Mouse (Mus musculus) liver, embryonic 13.5 days (tissue): ENCODE results near the gene Syt15. TPM values are rescaled to one million over a fixed set of nuclear protein-coding genes. Genes with fewer than 3 reads are reported as not detected.

Experiments used
- ATAC-seq: fragments of 200-750 bp; cut with Nextera tagmentation; 2 replicates; pipeline ENCODE4 v1.8.0; 2017; ENCODE audit warnings: low read depth, mild to moderate bottlenecking, moderate number of reproducible peaks, moderate library complexity
- DNase-seq: peaks from one replicate; pipeline ENCODE4 v3.0.0; 2022
- H3K27ac ChIP-seq: fragments of 300-500 bp; sonication (generic); 2 replicates; pipeline ENCODE4 v1.5.1; 2015; ENCODE audit warnings: moderate library complexity, mild to moderate bottlenecking, inconsistent platforms
- H3K27me3 ChIP-seq: fragments of 300-500 bp; sonication (generic); 2 replicates; pipeline ENCODE4 v1.6.1; 2015; ENCODE audit warnings: mild to moderate bottlenecking, inconsistent platforms
- H3K36me3 ChIP-seq: fragments of 300-500 bp; sonication (generic); 2 replicates; pipeline ENCODE4 v1.6.1; 2015; ENCODE audit warnings: mild to moderate bottlenecking, inconsistent platforms
- H3K4me1 ChIP-seq: fragments of 300-500 bp; sonication (generic); replicated peaks from 2 replicates; pipeline ENCODE4 v1.6.1; 2015; ENCODE audit warnings: inconsistent platforms
- H3K4me2 ChIP-seq: fragments of 300-500 bp; sonication (generic); 2 replicates; pipeline ENCODE4 v1.6.1; 2015; ENCODE audit warnings: inconsistent platforms, mild to moderate bottlenecking, moderate library complexity
- H3K4me3 ChIP-seq: fragments of 300-500 bp; sonication (generic); replicated peaks from 2 replicates; pipeline ENCODE4 v1.5.1; 2015; ENCODE audit warnings: mild to moderate bottlenecking, inconsistent platforms
- H3K9ac ChIP-seq: fragments of 300-500 bp; sonication (generic); 2 replicates; pipeline ENCODE4 v1.6.1; 2015; ENCODE audit warnings: mild to moderate bottlenecking, inconsistent platforms
- H3K9me3 ChIP-seq: fragments of 300-500 bp; sonication (generic); replicated peaks from 2 replicates; pipeline ENCODE4 v1.6.1; 2016; ENCODE audit warnings: inconsistent platforms
- WGBS: fragments of 180-500 bp; shearing (Covaris S2); methylation state at CpG from one replicate; pipeline ENCODE4 v1.1.7; 2015; ENCODE audit not compliant: insufficient replicate concordance; 5-methylcytosine and 5-hydroxymethylcytosine counted together
- polyA plus RNA-seq: library from polyadenylated mRNA; unstranded; fragments of >200 nt; fragmentation: Nextera tagmentation; extraction: Ambion mirVana; gene quantifications from 2 replicates; pipeline ENCODE4 v1.2.1, GENCODE M21; 2015

Syt15 gene
- polyA plus RNA-seq, result 0.35 and 0.39 TPM in 2 replicates

DNA sequence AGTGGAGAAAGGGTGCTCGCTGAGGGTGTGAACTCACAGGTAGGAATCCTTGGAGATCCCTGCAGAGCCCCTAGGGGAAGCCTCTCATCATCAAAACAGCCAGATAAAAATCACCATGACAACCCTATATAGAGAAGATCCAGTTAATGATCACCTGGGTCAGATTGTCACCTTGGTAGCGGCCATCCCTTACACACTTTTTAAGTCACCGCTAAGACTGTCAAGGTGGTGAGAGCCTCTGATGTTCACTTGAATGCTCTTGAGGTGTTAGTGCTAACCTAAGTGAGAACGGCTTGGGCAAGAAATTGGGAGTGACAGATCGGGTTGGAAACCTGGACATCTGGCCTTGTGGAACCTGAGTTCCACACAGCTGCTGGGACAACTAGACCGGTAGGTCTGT, at the start of gene Syt15:
Syt15 (plus strand) TSS at position 301 of the 400 bp plus-strand sequence.
- DNase-seq, result no peak
- H3K9ac ChIP-seq, result peak within 1 kb of the TSS; percentile 39; the same call in 1 of the 2 replicates
- H3K9me3 ChIP-seq, result no peaks in the 10 kb centered on the region
- H3K4me1 ChIP-seq, result peaks cover 4% of the 10 kb centered on the region; the same call in 1 of the 2 replicates
- 47% methylated on average over 6 of the region's 6 CpGs for WGBS
- peak within 1 kb of the TSS; percentile 37 for H3K4me3 ChIP-seq
- H3K4me2 ChIP-seq, result peak within 1 kb of the TSS; percentile 56
- H3K36me3 ChIP-seq, result no peaks in the 10 kb centered on the region
- H3K27me3 ChIP-seq, result peaks cover 28% of the 10 kb centered on the region
- ATAC-seq, result no peak
- H3K27ac ChIP-seq, result no peak within 1 kb of the TSS

GRCm38 (mm10) chr14:34171107-34171506, 48.3 kb upstream of the Syt15 start:
- Histone ChIP-seq H3K9ac (no peak overlapping the region), H3K36me3 (no peaks in the 10 kb centered on the region), H3K9me3 (no peaks in the 10 kb centered on the region), H3K4me3 (no peak overlapping the region), H3K27ac (no peak overlapping the region), H3K4me2 (no peak overlapping the region), H3K4me1 (no peaks in the 10 kb centered on the region), H3K27me3 (no peaks in the 10 kb centered on the region)
- ATAC-seq (no peak), DNase-seq (no peak)
- 73% methylated on average over 3 of the region's 3 CpGs for WGBS

DNA sequence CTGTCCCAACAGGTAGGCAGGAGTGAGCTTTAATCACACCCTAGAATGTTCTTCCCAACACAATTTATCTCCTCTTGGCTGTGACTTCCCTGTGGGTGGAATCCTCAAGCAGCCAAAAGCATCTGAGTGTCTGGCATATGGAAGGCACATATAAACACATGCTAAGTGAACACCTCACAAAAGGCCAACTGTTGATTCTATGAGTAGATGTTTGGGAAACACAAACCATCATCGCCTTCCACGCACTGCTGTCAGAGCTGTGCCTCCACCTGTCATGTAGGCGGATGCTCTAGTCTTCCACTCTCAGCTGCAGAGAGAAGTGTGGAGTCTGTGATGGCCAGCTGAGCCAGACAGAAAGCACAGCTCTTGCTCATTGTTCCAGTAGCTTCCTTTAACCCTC, 40.0 kb upstream of the Syt15 start:
- H3K27me3 ChIP-seq, result no peaks in the 10 kb centered on the region
- no peaks in the 10 kb centered on the region for H3K9me3 ChIP-seq
- no peaks in the 10 kb centered on the region for H3K36me3 ChIP-seq
- H3K27ac ChIP-seq, result no peak overlapping the region
- DNase-seq (no peak), ATAC-seq (no peak)
- H3K9ac ChIP-seq, result no peak overlapping the region
- no peak overlapping the region for H3K4me3 ChIP-seq
- no peak overlapping the region for H3K4me2 ChIP-seq
- WGBS, result 73% methylated on average over 3 of the region's 3 CpGs
- no peaks in the 10 kb centered on the region for H3K4me1 ChIP-seq

GRCm38 (mm10) chr14:34183101-34183500, 36.3 kb upstream of the Syt15 start:
- H3K27ac ChIP-seq, result no peak overlapping the region
- no peak overlapping the region for H3K9ac ChIP-seq
- H3K9me3 ChIP-seq, result no peaks in the 10 kb centered on the region
- no peaks in the 10 kb centered on the region for H3K27me3 ChIP-seq
- DNase-seq (no peak), ATAC-seq (no peak)
- no peaks in the 10 kb centered on the region for H3K4me1 ChIP-seq
- H3K4me3 ChIP-seq, result no peak overlapping the region
- no peak overlapping the region for H3K4me2 ChIP-seq
- WGBS, result 58% methylated on average over 1 of the region's 1 CpGs
- H3K36me3 ChIP-seq, result no peaks in the 10 kb centered on the region

DNA sequence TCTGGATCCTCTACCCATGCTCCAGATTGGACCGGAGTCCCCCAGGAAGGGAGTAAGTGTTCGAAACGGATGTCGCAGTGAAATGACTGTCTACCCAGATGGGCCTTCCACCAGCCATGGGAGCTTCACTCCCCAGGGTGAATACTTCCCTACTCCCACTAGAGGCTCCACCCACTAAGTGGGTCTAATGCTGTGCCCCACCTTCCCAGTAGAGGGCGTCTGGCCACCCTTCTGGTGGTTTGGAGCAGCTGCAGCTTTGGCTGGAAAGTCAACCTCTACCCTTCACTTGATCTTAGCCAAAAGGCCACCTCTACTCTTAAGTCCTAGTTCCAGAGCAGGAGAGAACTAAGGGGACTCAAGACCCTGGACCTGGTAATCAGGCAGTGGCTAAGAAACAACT, 30.8 kb upstream of the Syt15 start:
- Histone ChIP-seq H3K4me3 (no peak overlapping the region), H3K4me1 (peaks cover 24% of the 10 kb centered on the region), H3K36me3 (no peaks in the 10 kb centered on the region), H3K4me2 (no peak overlapping the region), H3K27me3 (no peaks in the 10 kb centered on the region), H3K9ac (no peak overlapping the region), H3K9me3 (no peaks in the 10 kb centered on the region), H3K27ac (no peak overlapping the region)
- WGBS, result 58% methylated on average over 5 of the region's 5 CpGs
- DNase-seq (peak; percentile 66), ATAC-seq (0 out of 2 replicates have a peak, but pooled peaks have one; percentile 20)

- peak; percentile 90 for ATAC-seq
- Histone ChIP-seq H3K9me3 (no peaks in the 10 kb centered on the region), H3K9ac (peak overlapping the region; percentile 26; the same call in 1 of the 2 replicates), H3K4me2 (peak overlapping the region; percentile 29; the same call in 1 of the 2 replicates), H3K36me3 (no peaks in the 10 kb centered on the region), H3K4me3 (no peak overlapping the region), H3K4me1 (peaks cover 24% of the 10 kb centered on the region), H3K27me3 (no peaks in the 10 kb centered on the region), H3K27ac (peak overlapping the region; percentile 75)
- peak; percentile 80 for DNase-seq
- WGBS, result 37% methylated on average over 7 of the region's 7 CpGs
Measured at GRCm38 (mm10) chr14:34190361-34190760, 29.0 kb upstream of the Syt15 start.

DNA sequence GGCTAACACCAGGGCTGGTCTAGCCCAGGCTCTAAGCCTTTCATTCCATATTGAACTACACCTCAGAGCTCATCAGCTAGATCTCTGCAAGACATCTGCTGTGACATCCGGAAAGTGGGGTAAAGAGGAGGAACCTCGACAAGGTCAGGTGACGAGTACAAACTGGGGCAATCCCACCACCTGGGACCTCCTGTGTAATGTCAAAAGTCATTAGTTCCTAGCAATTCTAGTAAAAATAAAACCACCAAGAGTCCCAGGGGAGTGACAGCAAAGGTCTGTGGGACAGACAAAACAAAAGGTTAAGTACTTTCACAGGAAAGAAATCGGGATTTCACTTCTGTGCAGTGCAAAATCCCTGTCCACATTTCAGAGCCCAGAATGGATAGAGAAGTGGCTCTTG, 25.5 kb upstream of the Syt15 start:
- DNase-seq, result no peak
- Histone ChIP-seq H3K4me3 (no peak overlapping the region), H3K27ac (no peak overlapping the region), H3K9ac (no peak overlapping the region), H3K9me3 (no peaks in the 10 kb centered on the region), H3K4me1 (peaks cover 24% of the 10 kb centered on the region), H3K36me3 (no peaks in the 10 kb centered on the region), H3K27me3 (no peaks in the 10 kb centered on the region), H3K4me2 (no peak overlapping the region)
- no peak for ATAC-seq
- 52% methylated on average over 4 of the region's 4 CpGs for WGBS

- no peak overlapping the region for H3K4me3 ChIP-seq
- no peaks in the 10 kb centered on the region for H3K9me3 ChIP-seq
- DNase-seq (no peak), ATAC-seq (no peak)
- H3K9ac ChIP-seq, result no peak overlapping the region
- peaks cover 12% of the 10 kb centered on the region for H3K27me3 ChIP-seq
- peaks cover 9% of the 10 kb centered on the region for H3K4me1 ChIP-seq
- H3K36me3 ChIP-seq, result no peaks in the 10 kb centered on the region
- no peak overlapping the region for H3K4me2 ChIP-seq
- 76% methylated on average over 15 of the region's 15 CpGs for WGBS
- H3K27ac ChIP-seq, result no peak overlapping the region
Measured at GRCm38 (mm10) chr14:34195466-34195865, 23.9 kb upstream of the Syt15 start.

DNA sequence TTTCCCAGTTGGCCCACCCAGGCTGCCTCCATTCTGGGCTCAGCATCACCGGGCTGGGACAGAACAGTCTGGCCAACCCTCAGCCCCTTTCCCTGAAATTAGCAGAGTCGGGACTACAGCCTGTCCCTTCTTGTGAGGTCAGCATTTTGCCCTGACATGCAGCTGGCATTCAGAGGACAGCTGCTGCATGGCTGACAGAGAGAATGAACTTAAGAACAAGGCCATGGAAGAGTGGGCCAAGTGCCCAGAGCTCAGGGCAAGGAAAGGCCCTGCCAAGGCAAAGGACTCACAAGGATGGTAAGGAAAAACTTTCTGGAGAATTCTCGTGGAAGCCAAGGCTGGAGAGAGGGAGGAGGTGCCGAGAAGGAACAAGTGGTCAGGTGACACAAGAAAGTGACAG, 22.7 kb upstream of the Syt15 start:
- Histone ChIP-seq H3K36me3 (no peaks in the 10 kb centered on the region), H3K9me3 (no peaks in the 10 kb centered on the region), H3K27me3 (peaks cover 24% of the 10 kb centered on the region), H3K27ac (no peak overlapping the region), H3K9ac (no peak overlapping the region), H3K4me1 (peaks cover 6% of the 10 kb centered on the region; the same call in 1 of the 2 replicates), H3K4me3 (no peak overlapping the region), H3K4me2 (no peak overlapping the region)
- ATAC-seq (no peak), DNase-seq (no peak)
- 51% methylated on average over 4 of the region's 4 CpGs for WGBS

GRCm38 (mm10) chr14:34200738-34201230, 18.6 kb upstream of the Syt15 start:
- WGBS, result 10% methylated on average over 19 of the region's 19 CpGs
- Histone ChIP-seq H3K36me3 (no peaks in the 10 kb centered on the region), H3K27ac (no peak overlapping the region), H3K27me3 (peaks cover 39% of the 10 kb centered on the region), H3K4me3 (peak overlapping the region; percentile 57), H3K4me2 (peak overlapping the region; percentile 69), H3K4me1 (peaks cover 6% of the 10 kb centered on the region; the same call in 1 of the 2 replicates), H3K9me3 (no peaks in the 10 kb centered on the region), H3K9ac (no peak overlapping the region)
- ATAC-seq (0 out of 2 replicates have a peak, but pooled peaks have one; percentile 16), DNase-seq (no peak)

- peaks cover 39% of the 10 kb centered on the region for H3K27me3 ChIP-seq
- DNase-seq, result peak; percentile 11
Measured at GRCm38 (mm10) chr14:34201231-34202035, 18.0 kb upstream of the Syt15 start, which contains the start of gene Gprin2. Gprin2 (minus strand) TSS chr14:34201653.

More at GRCm38 (mm10) chr14:34201231-34202035, 18.0 kb upstream of the Syt15 start, which contains the start of gene Gprin2:
- Histone ChIP-seq H3K4me2 (peak within 1 kb of the TSS; percentile 69), H3K4me1 (peaks cover 6% of the 10 kb centered on the region; the same call in 1 of the 2 replicates), H3K9ac (no peak within 1 kb of the TSS), H3K27ac (no peak within 1 kb of the TSS), H3K4me3 (peak within 1 kb of the TSS; percentile 57), H3K36me3 (no peaks in the 10 kb centered on the region), H3K9me3 (no peaks in the 10 kb centered on the region)
- ATAC-seq, result 0 out of 2 replicates have a peak, but pooled peaks have one; percentile 17
- WGBS, result 3% methylated on average over 49 of the region's 52 CpGs
